15 mouse cellular contexts compared by ENCODE assay signal in genomic region chr1:170438471-170439151, GRCm38 (mm10).
DNase-seq lines count a peak whose midpoint lies in the region; ATAC-seq lines count a peak whose summit lies in the region.
"Had no signal": no experiment of that assay in that cellular context is flagged by ENCODE, and none has a peak within 500 bp of the region (broad histone marks: within the 10 kb centered on the region; RNA-seq: fewer than 3 reads in every experiment).

No protein-coding gene starts in this region.

- no peaks in the 10 kb centered on the region for H3K9me3 ChIP-seq in hindbrain, embryonic 13.5 days
- no peaks in the 10 kb centered on the region for H3K9me3 ChIP-seq in hindbrain, embryonic 12.5 days (replicated peaks)
- H3K9me3 ChIP-seq in forebrain, embryonic 13.5 days (replicated peaks): no peaks in the 10 kb centered on the region
- H3K9me3 ChIP-seq in limb, embryonic 11.5 days (ENCODE audit: control insufficient read depth, low read length): no peaks in the 10 kb centered on the region
- H3K9me3 ChIP-seq: embryonic facial prominence, embryonic 13.5 days; liver, embryonic 15.5 days; midbrain, embryonic 15.5 days had no signal

- no peak overlapping the region for H3K27ac ChIP-seq in hindbrain, embryonic 13.5 days
- no peak overlapping the region for H3K27ac ChIP-seq in hindbrain, embryonic 12.5 days
- no peak overlapping the region; the same call in none of the 2 replicates for H3K27ac ChIP-seq in forebrain, embryonic 13.5 days
- no peak overlapping the region for H3K27ac ChIP-seq in limb, embryonic 11.5 days (replicated peaks; ENCODE audit: low read depth, low read length)
- H3K27ac ChIP-seq: embryonic facial prominence, embryonic 13.5 days; heart, adult 2 months; liver, embryonic 15.5 days; macrophage; midbrain, embryonic 15.5 days had no signal

- peak; percentile 87 for DNase-seq in Muller cell, postnatal 12 days (ENCODE audit: inconsistent ontology term)
- peak; percentile 40 for DNase-seq in limb, embryonic 11.5 days (ENCODE audit: low spot score)
- no peak for DNase-seq in ovary, postnatal 10 days (ENCODE audit: low spot score)
- no peak for DNase-seq in thymus, postnatal 4 days
- DNase-seq: cerebellum, postnatal 10 days; heart, adult 2 months; thymus, postnatal 14 days had no signal

- H3K36me3 ChIP-seq in hindbrain, embryonic 13.5 days: no peaks in the 10 kb centered on the region
- no peaks in the 10 kb centered on the region for H3K36me3 ChIP-seq in hindbrain, embryonic 12.5 days
- no peaks in the 10 kb centered on the region for H3K36me3 ChIP-seq in forebrain, embryonic 13.5 days (ENCODE audit: poor library complexity, severe bottlenecking)
- no peaks in the 10 kb centered on the region for H3K36me3 ChIP-seq in limb, embryonic 11.5 days (ENCODE audit: control insufficient read depth, insufficient read depth, low read length)
- H3K36me3 ChIP-seq: embryonic facial prominence, embryonic 13.5 days; liver, embryonic 15.5 days; midbrain, embryonic 15.5 days had no signal

- H3K4me2 ChIP-seq in hindbrain, embryonic 13.5 days: no peak overlapping the region
- H3K4me2 ChIP-seq in hindbrain, embryonic 12.5 days (replicated peaks): no peak overlapping the region
- H3K4me2 ChIP-seq in forebrain, embryonic 13.5 days: no peak overlapping the region
- H3K4me2 ChIP-seq in limb, embryonic 11.5 days (ENCODE audit: low read depth, severe bottlenecking): no peak overlapping the region
- H3K4me2 ChIP-seq: embryonic facial prominence, embryonic 13.5 days; liver, embryonic 15.5 days; midbrain, embryonic 15.5 days had no signal

- no peak overlapping the region for H3K9ac ChIP-seq in hindbrain, embryonic 13.5 days
- no peak overlapping the region for H3K9ac ChIP-seq in hindbrain, embryonic 12.5 days
- H3K9ac ChIP-seq in forebrain, embryonic 13.5 days: no peak overlapping the region
- no peak overlapping the region for H3K9ac ChIP-seq in limb, embryonic 11.5 days (ENCODE audit: low read length)
- H3K9ac ChIP-seq: embryonic facial prominence, embryonic 13.5 days; liver, embryonic 15.5 days; midbrain, embryonic 15.5 days had no signal

- peak; percentile 43; the same call in 1 of the 2 replicates for ATAC-seq in hindbrain, embryonic 13.5 days (ENCODE audit: low FRiP score)
- no peak for ATAC-seq in hindbrain, embryonic 12.5 days (ENCODE audit: low FRiP score)
- ATAC-seq in forebrain, embryonic 13.5 days: peak; percentile 50; the same call in 1 of the 2 replicates
- peak; percentile 65; the same call in 1 of the 2 replicates for ATAC-seq in limb, embryonic 11.5 days (ENCODE audit: insufficient number of reproducible peaks, low FRiP score, low TSS enrichment, low read depth)
- ATAC-seq: midbrain, embryonic 15.5 days had no signal

- H3K4me1 ChIP-seq in hindbrain, embryonic 13.5 days (replicated peaks): peaks cover 14% of the 10 kb centered on the region
- H3K4me1 ChIP-seq in hindbrain, embryonic 12.5 days: 0 out of 2 replicates have a peak, but pooled peaks cover 3% of the 10 kb centered on the region
- H3K4me1 ChIP-seq in forebrain, embryonic 13.5 days: peaks cover 16% of the 10 kb centered on the region
- H3K4me1 ChIP-seq in limb, embryonic 11.5 days (ENCODE audit: control insufficient read depth, insufficient read depth, low read length): peaks cover 11% of the 10 kb centered on the region
- H3K4me1 ChIP-seq: liver, embryonic 15.5 days had no signal

- 0 out of 2 replicates have a peak, but pooled peaks cover 2% of the 10 kb centered on the region for H3K27me3 ChIP-seq in hindbrain, embryonic 13.5 days
- H3K27me3 ChIP-seq in hindbrain, embryonic 12.5 days: no peaks in the 10 kb centered on the region
- no peaks in the 10 kb centered on the region for H3K27me3 ChIP-seq in forebrain, embryonic 13.5 days
- H3K27me3 ChIP-seq in limb, embryonic 11.5 days (ENCODE audit: control insufficient read depth, insufficient read depth, low read length): no peaks in the 10 kb centered on the region
- H3K27me3 ChIP-seq: CH12.LX; embryonic facial prominence, embryonic 13.5 days; liver, embryonic 15.5 days; midbrain, embryonic 15.5 days had no signal

- H3K4me3 ChIP-seq in hindbrain, embryonic 13.5 days: no peak overlapping the region
- H3K4me3 ChIP-seq in hindbrain, embryonic 12.5 days: no peak overlapping the region
- no peak overlapping the region for H3K4me3 ChIP-seq in forebrain, embryonic 13.5 days
- no peak overlapping the region for H3K4me3 ChIP-seq in limb, embryonic 11.5 days (ENCODE audit: low read depth, low read length)
- H3K4me3 ChIP-seq: embryonic facial prominence, embryonic 13.5 days; heart, adult 2 months; liver, embryonic 15.5 days; midbrain, embryonic 15.5 days had no signal

- WGBS in hindbrain, embryonic 13.5 days: 67% methylated on average over 7 of the region's 7 CpGs
- 57% methylated on average over 7 of the region's 7 CpGs for WGBS in hindbrain, embryonic 12.5 days
- WGBS in forebrain, embryonic 13.5 days: 50% methylated on average over 7 of the region's 7 CpGs
- WGBS in limb, embryonic 11.5 days: 28% methylated on average over 7 of the region's 7 CpGs

Comparison
In these comparisons a context has a peak if more than half of its experiments do, and no peak if none do; other contexts are left out.
1. DNase-seq: peak in Muller cell, postnatal 12 days (single experiment) and limb, embryonic 11.5 days (single experiment); none in ovary, postnatal 10 days (single experiment) and thymus, postnatal 4 days (single experiment).